Mouse (Mus musculus) ovary, postnatal 10 days (tissue): ENCODE data around the gene Mcoln2.

Experiments used
- DNase-seq: peaks from one replicate; pipeline ENCODE4 v3.0.0; 2022; ENCODE audit warnings: low spot score

The Mcoln2 gene

DNA sequence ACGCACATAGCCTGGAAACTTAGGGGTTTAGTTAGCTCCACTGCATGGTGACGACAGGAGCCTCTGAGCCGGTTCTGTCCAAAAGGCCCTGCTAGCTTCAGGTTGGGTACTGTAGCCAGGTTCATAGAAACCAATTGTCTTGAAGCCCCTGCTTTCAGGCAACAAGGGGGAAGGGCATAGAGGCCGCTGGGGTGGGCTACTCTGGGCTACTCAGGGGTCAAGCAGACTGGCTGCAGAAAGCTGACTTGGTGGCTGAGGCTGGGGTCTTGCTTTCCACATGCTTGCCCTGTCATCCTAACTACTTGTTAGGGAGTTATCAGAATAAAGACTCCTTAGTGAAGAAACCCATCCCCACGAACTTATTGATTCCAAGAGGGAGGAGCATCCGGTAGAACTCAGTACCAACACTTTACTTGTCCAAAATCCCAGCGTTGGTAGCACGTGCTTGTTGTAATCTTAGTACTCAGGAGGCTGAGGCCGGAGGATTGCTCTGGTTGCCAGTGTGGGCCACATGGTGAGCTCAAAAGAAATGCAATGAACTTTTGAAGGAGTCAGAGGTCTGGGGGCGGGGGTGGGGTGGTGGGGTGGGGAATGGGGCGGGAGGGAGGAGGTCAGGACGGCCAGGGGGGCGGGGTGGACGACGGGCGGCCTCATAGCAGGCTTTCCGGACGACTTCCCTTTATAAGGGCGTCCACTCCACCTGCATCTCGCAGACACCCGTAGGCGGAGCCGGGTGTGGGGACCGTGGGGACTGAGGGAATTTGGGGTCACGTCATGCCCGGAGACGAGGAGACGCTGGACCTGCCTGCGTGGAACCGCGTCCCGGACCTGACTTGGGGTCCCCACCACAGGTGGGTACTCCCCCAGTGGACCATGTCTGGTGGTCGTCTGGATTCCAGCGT is at the start of gene Mcoln2:
Gene Mcoln2 (plus strand): TSS at position 678 of the 902 bp plus-strand sequence.
- no peak for DNase-seq

DNA sequence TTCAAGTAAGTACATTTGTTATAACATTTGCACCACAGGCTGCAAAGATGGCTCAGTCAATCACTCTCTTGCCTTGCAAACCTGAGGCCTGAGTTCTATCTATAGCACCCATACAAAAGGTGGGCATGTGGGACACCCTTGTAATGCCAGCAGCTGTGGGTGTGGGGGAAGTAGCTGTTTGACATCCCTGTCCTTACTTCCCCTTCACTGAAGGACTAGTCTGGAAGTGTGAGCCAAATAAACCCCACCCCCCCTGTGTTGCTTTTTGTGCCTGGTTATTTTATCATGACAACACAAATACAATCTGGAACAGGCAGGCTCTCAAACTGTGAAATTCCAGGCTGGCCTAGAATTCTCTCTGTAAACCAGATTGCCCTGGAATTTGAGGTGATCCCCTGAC is 49.7 kb upstream of the Mcoln2 start:
- DNase-seq = no peak

DNA sequence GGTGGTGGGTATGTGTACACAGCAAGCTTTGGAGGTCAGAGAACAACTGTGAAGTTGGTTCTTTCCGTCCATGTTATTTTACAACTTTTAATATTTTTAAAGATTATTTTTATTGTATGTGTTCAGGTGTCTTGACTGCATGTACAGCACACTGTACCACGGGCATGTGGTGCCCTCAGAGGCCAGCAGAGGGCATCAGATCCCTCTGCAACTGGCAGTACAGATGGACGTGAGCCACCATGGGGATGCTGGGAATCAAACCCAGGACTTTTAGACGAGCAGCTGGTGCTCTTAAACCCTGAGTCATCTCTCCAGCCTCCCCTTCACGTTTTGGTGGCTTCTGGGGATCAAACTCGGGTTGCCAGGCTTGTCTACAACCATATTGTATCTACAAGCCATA is 47.6 kb upstream of the Mcoln2 start:
- no peak for DNase-seq

DNA sequence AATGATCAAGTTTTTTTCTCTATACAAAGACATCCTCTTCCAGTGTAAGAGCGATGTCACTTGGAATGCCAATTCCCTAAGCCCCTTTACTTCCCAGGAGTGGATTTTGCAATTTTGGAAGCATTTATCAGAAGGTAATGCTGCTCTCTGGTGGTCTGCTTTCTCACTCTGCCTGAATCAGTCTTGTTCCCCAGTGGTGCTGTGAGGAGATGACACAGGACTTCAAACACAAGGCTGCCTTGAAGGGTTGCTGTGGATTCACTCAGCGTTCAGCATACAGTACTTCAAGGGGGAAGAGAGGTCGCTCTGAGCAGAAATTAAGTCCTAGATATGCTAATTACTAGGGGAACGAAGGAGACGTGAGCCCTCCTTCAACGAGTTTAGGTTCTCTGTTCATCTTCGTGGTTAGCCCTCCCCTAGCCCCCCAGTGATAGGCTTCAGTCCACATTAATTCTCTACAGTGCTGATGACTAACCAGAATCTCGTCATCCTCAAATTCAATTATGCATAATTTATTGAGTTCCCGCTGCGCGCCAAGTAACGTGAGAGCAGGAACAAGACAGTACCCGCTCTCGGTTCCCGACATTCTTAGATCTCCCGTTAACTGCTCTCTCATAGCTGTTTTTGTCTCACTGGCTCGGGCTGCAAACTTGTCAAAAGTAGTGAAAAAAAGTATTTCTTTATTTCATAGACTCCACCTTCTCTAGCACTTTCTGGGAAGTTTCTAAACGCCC is 42.4 kb upstream of the Mcoln2 start:
- DNase-seq = no peak

DNA sequence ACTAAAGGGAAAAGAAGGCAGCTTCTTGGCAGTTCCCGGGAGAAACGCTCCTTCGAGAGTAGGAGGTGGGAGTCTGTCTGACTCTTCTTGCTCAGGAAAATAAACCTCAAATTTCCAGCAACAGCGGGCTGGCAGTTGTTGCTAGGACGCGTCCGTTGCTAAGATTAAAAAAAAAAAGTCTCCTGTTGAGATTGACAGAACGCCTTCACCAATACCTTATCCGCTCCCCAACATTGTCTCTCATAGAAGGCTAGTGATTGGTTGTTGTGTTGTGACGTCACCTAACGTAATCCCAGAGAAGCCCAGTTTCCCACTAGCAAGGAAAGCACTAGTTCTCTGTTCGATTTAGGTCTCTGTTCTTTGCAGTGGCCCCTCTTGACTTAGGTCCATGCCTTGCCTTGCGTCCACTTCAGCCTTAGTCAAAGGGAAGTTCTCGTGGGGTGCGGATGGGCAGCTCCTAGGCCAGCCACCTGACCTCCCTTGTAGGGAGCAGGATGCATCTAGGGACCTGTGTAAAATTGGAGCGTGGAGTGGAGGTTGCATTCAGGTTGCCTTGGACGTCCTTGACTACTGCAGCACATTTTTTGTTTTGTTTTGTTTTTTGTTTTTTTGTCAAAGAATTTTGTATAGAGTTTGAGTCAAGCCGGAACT is 41.6 kb upstream of the Mcoln2 start, which contains the start of gene Wdr63:
Gene Wdr63 (minus strand): TSS at position 210 of the 651 bp plus-strand sequence.
- DNase-seq = no peak

DNA sequence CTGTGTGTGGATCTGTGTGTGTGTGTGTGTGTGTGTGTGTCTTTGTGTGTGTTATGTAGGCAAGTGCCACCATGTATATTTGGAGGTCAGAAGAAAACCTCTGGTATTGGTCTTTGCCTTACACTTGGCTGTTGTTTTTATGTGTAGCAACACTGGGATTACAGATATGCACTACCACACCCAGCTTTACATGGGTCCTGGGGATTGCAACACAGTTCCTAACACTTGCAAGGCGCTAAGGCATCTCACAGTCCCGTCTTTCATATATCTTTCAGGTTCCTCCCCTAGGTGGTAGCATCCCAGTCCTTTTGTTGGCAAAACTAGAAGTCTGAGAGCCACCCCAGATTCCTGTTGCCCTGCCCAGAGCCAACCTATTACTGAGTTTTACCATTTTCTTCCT is 40.7 kb upstream of the Mcoln2 start:
- no peak for DNase-seq

DNA sequence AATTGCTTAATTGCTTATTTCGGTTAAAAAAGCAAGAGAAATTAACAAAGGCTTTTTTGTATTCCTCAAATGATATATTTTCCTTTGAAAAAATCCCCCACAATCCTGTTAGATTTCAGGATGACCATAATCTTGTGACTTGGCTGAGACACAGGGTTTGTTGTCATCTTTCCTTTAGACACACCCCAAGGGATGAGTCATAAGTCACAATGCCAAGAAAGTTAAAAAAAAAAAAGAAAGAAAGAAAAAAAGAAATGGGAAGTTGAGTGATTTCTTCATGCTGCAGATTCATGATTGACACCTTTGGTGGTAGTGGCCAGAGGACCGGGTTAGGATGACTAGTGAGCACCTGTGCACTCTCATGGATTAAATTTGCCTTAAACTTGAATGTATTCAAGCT is 39.3 kb upstream of the Mcoln2 start:
- no peak for DNase-seq

DNA sequence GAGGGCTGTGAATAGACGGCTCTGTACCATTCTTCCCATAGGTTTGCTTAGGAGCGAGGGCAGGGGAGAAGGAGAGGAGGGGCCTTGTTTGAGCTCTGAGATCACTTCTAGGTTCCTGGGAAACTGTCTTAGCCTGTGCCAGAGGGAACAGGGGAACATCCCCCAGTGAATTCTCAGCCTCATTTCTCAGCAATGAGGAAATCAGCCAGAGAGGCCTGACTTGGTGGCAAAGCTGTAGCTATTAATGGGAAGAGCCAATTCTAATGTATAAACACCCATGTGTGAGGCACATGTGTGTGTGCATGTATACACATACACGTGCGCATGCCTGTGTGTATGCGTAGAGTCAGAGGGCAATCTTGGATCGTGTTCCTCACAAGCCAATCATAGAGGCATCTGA is 38.7 kb upstream of the Mcoln2 start:
- no peak for DNase-seq

DNA sequence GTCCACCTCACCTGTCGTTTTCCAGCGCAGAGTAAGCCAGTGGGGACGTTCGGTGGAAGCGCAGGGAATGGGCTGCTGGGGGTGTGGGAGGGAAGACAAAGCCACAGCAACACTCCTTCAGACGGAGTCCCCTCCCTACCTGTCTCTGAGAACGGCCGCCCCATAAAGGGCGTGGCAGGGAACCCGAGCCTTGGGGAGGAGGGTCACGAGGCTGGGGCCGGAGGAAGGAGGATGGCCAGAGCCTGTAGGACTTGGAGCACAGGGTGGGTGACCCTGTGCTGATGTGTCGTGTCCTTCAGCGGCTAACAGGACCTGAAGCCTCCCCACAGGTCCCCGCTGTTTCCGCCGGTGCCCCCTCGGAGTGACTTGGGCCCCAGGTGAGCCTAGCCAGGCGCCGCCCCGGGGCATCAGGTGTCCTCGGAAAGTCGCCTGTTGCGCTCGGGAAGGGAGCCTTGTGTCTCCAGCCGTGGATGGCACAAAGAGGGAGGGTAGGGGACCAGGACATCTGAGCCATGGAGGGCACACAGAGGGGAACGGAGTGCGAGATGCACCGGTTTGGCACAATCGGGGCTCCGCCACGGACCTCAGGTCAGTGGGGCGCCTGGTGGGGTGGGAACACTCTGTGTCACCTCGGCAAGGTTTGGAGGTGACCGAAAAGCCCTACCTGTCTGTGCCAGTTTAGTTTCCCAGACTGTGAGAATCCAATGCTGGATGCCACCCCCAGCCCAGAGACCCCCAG is 32.2 kb upstream of the Mcoln2 start, which contains the start of gene Mcoln3:
Gene Mcoln3 (plus strand): TSS at position 193 of the 739 bp plus-strand sequence.
- no peak for DNase-seq

DNA sequence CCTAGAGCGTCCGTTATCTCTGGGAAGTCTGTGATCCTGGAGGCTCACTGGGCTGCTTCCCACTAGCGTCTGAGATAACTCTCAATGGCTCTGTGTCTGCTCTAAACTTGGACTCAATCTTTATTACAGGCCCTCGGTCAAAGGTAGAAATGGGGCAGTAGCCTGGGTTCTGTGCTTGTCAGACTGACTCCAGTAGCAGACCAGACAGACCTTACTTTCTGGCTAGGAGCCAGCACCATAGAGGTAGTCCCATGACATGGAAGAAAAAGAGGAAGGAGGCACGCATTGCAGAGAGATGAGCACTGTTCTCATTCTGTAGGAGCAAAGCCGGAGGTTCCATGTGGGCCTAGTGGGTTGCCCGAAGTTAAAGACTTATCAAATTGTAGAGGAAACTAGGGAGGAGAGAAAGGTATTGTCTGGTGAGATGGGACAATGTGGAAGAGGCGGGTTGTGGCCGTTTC is 31.6 kb upstream of the Mcoln2 start:
- DNase-seq = no peak

DNA sequence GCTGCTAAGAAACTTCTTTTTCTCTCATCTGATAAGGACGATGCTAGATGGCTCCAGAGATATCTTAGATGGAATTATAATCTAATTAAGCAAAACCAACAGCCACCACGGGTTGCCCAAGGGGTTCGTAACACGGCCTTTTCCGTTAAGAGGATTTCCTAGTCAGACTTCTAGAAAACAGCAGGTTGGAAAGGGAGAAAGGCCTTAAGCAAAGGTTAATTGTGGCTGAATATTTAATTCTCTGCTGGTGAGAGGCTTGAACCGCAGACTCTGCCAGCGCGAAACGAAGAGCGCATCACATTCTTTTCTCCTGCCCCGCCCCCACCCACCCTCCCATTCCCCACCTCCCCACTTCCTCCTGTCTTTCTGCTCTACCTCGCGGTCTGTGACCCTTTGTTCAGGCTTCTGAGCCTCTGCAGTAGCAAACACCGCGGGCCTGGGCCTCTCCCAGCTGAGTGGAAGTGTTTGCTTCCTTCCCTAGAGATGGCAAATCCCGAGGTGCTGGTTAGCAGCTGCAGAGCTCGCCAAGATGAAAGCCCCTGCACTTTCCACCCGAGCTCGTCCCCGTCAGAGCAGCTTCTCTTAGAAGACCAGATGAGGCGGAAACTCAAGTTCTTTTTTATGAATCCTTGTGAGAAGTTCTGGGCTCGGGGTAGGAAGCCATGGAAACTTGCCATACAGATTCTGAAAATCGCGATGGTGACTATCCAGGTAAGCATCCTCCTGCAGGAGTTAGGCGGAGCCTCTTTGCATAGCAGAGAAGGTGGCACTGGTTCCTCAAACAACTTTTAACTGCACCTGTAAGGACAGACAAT is 28.1 kb upstream of the Mcoln2 start:
- DNase-seq = no peak

DNA sequence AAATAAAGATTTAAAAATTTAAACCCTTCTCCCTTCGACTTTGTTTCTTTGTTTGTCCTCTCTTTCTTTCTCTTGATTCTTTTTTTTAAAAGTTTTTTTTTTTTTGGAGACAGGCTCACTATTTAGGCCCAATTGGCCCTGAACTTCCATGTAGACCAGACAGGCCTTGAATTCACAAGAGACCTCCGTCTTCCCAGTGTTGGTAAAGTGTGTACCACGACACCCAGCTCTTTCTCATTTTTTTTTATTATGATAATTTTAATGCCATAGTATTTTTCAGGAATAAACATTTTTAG is 27.6 kb upstream of the Mcoln2 start:
- no peak for DNase-seq

DNA sequence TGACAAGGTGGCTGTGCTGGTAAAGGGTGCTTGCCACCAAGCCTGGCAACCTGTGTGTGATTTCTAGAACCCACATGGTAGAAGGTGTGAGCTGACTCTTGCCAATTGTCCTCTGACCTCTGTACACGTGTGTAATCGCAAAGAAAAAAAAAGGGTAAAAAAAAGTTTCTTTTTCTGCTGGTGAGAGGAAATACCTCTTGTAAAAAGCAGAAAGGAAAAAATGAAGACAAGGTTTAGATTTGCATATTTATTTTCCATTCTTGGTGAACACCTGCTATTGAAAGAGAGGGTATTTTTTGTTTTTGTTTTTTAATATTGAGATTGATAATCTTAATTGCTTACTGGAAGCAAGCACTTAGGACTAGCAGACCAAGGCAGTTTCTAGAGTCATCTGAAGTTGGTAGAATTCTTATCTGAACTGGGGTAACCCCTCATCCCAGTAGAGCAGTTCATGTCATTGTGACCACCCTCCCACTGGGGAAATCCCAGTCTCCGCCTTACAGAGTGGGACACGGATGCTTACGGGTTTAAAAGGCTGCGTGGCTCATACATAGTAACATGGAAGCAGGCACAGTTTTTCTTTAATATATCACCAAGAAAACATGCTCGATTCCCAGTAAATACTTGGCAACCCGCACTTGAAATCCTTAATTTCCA is 26.7 kb upstream of the Mcoln2 start:
- no peak for DNase-seq

DNA sequence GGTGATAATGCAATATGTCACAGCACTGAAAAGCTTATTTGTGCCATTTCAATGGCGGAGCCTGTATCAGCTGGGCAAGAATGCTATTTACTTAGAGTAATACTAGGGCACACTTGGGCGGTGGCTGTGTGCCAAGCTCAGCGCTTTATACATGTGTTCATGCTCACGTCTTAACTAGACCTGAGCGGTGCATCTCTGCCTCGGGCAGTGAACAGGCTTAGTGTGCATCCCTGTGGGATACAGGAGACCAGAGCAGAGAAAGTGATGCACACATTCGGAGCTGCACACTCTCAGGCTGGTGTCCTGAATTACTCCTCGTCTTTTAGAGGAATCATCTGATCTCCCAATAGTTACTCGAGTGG is 26.2 kb upstream of the Mcoln2 start:
- no peak for DNase-seq

DNA sequence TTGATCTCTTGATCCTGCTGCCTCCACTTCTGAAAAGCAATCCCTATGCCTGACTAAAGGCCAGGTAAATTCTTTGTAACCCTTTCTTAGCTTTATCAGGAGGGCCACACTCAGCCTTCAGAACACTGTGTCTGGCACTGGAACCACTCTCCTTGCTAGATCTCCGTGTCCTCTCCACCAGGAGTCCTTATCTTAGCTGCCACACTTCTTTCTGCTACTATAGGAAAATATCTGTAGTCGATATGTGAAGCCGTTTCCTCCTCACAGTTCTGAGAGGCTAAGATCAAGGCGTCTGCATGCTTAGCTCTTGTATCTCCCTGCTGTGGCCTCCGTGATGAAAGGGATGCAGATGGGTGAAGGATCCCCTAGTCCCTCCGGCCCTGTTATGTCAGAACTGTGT is 22.4 kb upstream of the Mcoln2 start:
- DNase-seq = no peak

DNA sequence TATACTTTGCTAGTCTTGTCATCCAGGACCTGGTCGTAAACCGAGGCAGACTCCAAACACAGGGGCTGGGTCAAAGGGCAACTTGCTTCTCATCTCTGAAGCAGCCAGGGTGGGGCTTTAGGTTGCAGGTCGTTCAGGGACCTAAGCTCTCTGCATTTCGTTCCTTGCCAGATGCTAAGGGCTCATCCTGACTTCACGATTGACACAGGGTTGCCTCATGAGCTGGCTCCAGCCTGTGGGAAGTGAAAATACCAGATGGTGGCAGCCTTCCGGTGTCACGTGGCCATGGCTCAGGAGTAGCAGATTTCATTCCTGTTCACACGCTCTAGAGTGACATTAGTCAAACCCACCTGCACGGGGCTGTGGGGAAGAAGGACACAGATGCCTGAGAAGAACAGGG is 14.8 kb upstream of the Mcoln2 start:
- no peak for DNase-seq

DNA sequence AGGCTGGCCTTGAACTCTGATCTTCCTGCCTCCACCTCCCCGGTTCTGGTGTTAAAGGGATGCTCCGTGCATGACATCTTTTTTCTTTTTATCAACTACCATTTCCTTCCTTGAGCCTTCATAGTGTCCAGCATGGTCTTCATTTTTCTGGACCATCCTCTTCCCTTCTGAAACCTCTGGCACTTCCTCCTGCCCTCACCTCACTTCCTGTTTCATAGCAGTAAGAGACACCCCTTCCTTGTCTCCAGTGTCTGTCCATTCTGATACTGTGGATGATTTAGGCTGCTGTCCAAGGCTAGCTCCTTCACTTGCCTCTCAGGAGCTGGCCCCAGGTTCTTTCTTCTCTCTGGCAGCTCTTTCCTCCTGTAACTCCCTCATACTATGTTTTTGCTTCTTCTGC is 14.2 kb upstream of the Mcoln2 start:
- no peak for DNase-seq

DNA sequence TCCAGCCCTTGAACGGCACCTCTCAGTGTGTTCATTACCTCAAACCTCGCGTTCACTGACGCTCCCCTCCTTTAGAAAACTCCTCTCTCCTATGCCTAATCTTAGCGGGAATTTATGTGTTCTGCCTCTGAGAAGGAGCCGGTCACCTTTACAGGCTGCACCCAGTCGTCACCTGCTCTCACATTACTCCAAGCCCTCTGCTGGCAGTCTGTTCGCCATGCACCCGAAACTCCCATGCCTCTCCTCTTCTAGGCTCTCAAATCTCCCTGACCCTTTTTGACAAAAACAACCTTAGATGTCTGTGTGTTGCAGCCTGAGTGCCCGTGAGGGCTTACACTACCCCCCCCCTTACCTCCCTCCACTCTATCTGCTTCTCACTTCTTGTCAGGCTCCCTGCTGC is 13.2 kb upstream of the Mcoln2 start:
- DNase-seq = no peak

DNA sequence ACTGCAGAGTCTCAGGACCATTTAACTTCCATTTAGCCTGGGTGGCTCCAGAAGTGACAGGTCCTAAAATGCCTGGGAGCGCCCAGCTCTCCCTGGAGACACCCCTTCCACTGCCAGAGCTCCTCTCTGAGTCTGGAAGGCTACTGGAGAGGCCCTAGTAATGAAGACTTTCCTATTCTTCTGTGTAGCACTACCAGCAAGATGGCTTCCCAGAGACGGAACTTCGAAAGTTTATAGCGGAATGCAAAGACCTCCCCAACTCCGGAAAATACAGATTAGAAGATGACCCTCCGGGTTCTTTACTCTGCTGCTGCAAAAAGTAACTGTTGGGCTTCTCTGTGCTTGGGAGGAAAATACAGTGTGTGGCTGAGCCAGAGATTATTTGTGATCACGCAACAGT is 9.4 kb upstream of the Mcoln2 start:
- no peak for DNase-seq

DNA sequence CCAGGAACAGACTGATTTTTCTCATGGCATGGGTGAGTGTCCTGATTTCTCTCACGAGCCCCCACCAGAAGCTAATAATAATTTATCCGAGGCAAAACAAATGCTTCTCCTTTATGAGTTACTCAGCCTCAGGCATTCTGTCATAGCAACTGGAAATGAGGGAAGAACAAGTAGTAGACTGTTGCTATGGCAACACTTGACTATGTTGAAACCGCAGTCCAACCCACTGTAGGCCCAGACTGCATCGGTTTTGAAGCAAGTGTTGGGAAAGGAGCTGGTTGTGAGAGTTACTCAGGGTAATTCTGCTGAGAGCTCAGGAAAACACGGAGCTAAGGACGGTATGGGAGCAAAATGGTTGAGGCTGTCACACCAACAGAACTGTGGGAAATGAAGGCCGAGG is 7.1 kb upstream of the Mcoln2 start:
- DNase-seq = no peak

DNA sequence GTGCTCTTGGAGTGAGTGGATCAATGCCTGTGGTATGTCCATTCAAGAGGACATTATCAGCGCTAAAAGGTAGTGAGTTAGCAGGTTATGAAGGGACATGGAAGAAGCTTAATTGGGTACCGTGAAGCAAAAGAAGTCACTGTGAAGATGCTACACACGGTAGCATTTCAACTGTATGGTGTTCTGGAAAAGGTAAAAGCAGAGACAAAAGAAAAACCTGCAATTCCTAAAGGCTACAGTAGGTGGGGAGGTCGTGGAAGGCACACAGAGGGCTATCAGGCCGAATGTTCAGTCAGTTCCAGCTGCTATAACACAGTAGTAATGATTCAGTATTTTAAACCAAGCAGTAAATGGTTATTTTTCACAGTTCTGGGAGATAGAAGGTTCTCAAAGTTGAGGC is 4.1 kb upstream of the Mcoln2 start:
- DNase-seq = no peak
